Comparison of ENCODE assay signal across 8 mouse cellular contexts in the genomic region with DNA sequence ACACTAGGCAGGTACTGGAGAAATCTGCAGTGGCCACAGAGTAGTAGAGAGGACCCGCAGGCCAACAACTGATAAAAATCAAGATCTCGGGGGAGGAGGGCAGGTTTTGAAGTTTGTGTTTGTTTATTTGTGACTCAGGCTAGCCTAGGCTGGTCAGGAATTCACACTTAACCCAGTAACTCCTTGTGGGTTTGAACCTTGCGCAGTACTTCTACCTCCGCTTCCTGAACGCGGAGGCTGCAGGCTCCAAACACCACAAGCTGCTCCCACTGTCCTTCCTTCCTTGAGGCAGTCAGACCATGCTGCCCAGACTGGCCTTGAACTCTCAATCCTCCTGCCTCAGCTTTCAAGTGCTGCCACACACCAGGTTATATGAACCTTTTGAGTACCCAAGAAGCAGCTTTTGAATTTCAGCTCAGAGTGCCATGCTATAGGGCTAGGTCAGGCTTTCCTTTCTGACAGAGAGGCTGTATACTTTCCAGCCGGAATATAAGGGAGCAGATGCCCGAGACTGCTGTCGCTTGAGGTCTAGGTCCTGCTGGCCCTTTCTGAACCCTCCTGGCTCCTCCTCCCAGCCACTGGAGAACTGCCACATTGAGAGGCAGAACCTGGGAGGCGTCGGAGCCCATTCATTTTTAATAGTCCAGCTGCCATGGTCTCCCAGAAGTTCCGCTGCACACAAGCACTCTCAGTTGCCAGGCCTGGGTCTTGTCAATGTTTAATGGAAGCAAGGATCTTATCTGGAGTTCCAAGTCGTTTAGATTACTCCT. TPM values are rescaled to one million over a fixed set of nuclear protein-coding genes. Genes with fewer than 3 reads are reported as not detected.
DNase-seq lines count a peak whose midpoint lies in the region; ATAC-seq lines count a peak whose summit lies in the region.

No protein-coding gene starts in this region.

- no peaks in the 10 kb centered on the region for H3K36me3 ChIP-seq in hindbrain, embryonic 16.5 days (ENCODE audit: control insufficient read depth, insufficient read depth, low read length)
- no peaks in the 10 kb centered on the region for H3K36me3 ChIP-seq in liver, embryonic 12.5 days

- no peak for ATAC-seq in hindbrain, embryonic 16.5 days
- ATAC-seq in liver, embryonic 12.5 days, result no peak

- H3K27ac ChIP-seq in hindbrain, embryonic 16.5 days (ENCODE audit: low read depth, low read length), result peak overlapping the region; percentile 59; the same call in 1 of the 2 replicates
- peak overlapping the region; percentile 95 for H3K27ac ChIP-seq in liver, embryonic 12.5 days

- no peaks in the 10 kb centered on the region for H3K9me3 ChIP-seq in hindbrain, embryonic 16.5 days (ENCODE audit: control insufficient read depth, low read length)
- H3K9me3 ChIP-seq in liver, embryonic 12.5 days (replicated peaks), result no peaks in the 10 kb centered on the region

- WGBS in hindbrain, embryonic 16.5 days, result 59% methylated on average over 13 of the region's 13 CpGs
- 54% methylated on average over 13 of the region's 13 CpGs for WGBS in liver, embryonic 12.5 days (ENCODE audit: insufficient replicate concordance)

- H3K4me1 ChIP-seq in hindbrain, embryonic 16.5 days (ENCODE audit: control insufficient read depth, insufficient read depth, low read depth, low read length), result peaks cover 36% of the 10 kb centered on the region
- peaks cover 74% of the 10 kb centered on the region for H3K4me1 ChIP-seq in liver, embryonic 12.5 days

- H3K27me3 ChIP-seq in hindbrain, embryonic 16.5 days (replicated peaks; ENCODE audit: control insufficient read depth, insufficient read depth, low read length), result no peaks in the 10 kb centered on the region
- peaks cover 6% of the 10 kb centered on the region; the same call in 1 of the 2 replicates for H3K27me3 ChIP-seq in liver, embryonic 12.5 days (replicated peaks)

- no peak overlapping the region for H3K4me3 ChIP-seq in hindbrain, embryonic 16.5 days (ENCODE audit: low read length)
- peak overlapping the region; percentile 64 for H3K4me3 ChIP-seq in liver, embryonic 12.5 days

- DNase-seq in 3T3-L1 (ENCODE audit: low read depth, low spot score) (peak; percentile 54), adipocyte (ENCODE audit: low spot score) (peak; percentile 70)
- DNase-seq in gastrocnemius, adult 8-10 months (ENCODE audit: low spot score in 2 of 2), result peak; percentile 66 to 73
- DNase-seq in ovary, postnatal 10 days (ENCODE audit: low spot score), result peak; percentile 42
- DNase-seq in B cell, adult 2 months, result no peak
- no peak for DNase-seq in embryo, embryonic 10 days (ENCODE audit: low spot score)

- no peak overlapping the region for H3K9ac ChIP-seq in hindbrain, embryonic 16.5 days (ENCODE audit: low read depth, low read length)
- H3K9ac ChIP-seq in liver, embryonic 12.5 days, result peak overlapping the region; percentile 80

- H3K4me2 ChIP-seq in hindbrain, embryonic 16.5 days (ENCODE audit: low read length), result no peak overlapping the region; the same call in 1 of the 2 replicates
- peak overlapping the region; percentile 78 for H3K4me2 ChIP-seq in liver, embryonic 12.5 days

RNA-seq across cellular contexts. Expression of a gene that starts 12.9 kb away (rescaled TPM):
- total RNA-seq in gastrocnemius, adult 8-10 months (2022), result not detected
- 0.15 and 0.73 TPM in 2 replicates for polyA plus RNA-seq in hindbrain, embryonic 16.5 days (2015; fragmentation: Nextera tagmentation; extraction: Ambion mirVana)
- 0.07 and 0.12 TPM in 2 replicates for polyA plus RNA-seq in liver, embryonic 12.5 days (2016; fragmentation: Nextera tagmentation; extraction: Ambion mirVana)

RNA-seq across cellular contexts. Expression of a gene that starts 19.2 kb away (rescaled TPM):
- total RNA-seq in gastrocnemius, adult 8-10 months (2022), result 10 to 100 TPM in 3 of 4 experiments, 1 to 10 TPM in 1; 8.6 to 22.9 (median 14.3) TPM
- polyA plus RNA-seq in hindbrain, embryonic 16.5 days (2015; fragmentation: Nextera tagmentation; extraction: Ambion mirVana), result 28.0 and 28.5 TPM in 2 replicates
- polyA plus RNA-seq in liver, embryonic 12.5 days (2016; fragmentation: Nextera tagmentation; extraction: Ambion mirVana), result 78.2 and 80.8 TPM in 2 replicates

Comparison
In these comparisons a context has a peak if more than half of its experiments do, and no peak if none do; other contexts are left out.
1. DNase-seq: peak in 3T3-L1 (single experiment), adipocyte (single experiment), gastrocnemius, adult 8-10 months (2 of 2) and ovary, postnatal 10 days (single experiment); none in B cell, adult 2 months (0 of 2) and embryo, embryonic 10 days (single experiment).